Mouse (Mus musculus): ENCODE measurements around the gene Tspan11. TPM values are rescaled to one million over a fixed set of nuclear protein-coding genes. Genes with fewer than 3 reads are reported as not detected.

Gene Tspan11
- 6.6 and 12.0 TPM in 2 replicates for polyA plus RNA-seq (2012; rRNA removed)

DNA sequence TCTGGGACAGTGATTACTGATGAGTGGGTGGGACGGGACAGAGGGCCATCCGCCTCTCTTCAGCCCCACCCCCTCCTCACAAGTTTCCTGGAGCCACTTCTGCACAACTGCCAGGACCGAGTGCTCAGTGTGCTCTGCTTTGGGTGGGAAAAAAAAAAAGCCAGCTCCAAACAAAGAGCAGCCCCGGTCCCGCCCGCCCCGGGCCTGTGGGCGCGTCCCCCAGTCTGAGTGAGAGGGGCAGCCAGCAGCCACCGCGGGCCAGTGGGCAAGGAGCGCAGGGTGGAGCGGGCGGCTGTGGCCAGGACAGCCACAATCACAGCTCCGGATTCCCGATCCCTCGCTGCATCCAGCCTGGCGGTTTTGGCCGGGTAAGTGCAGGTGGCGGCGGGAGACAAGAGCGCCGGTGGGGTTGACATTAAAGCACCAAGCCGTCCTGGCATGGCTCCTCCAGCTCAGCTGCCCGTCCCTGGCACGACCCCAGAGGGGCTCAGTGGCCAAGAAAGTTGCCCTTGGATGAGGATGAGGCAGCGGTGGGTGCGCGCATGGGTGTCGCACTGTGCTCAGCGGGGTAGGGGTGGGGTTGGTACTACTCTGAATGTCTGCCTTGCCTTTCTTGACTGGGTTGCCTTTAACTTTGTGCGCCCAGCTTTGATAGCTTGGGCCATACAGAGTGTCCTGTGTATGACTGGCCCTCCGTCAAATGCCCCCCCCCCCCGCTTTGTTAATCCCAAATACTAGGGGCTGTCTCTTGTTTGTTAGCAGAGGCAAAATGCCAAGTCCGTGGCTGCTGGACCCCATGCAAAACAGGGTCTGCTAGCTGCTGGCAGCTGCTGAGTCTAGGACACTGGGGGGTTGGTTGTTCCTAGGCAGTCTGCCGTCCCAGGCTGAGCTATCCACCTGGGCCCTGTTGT, at the start of gene Tspan11:
TSS of gene Tspan11 (plus strand) at position 79 of the 911 bp plus-strand sequence.

Other genes starting within 250 kb of the Tspan11 start
- 14.1 and 19.2 TPM in 2 replicates for gene Prmt8, start 118.1 kb upstream of the Tspan11 start, polyA plus RNA-seq (2012; rRNA removed)

All from central nervous system, embryonic 11.5 days (tissue).